Comparison of ENCODE assay signal across 9 mouse cellular contexts in the genomic region with DNA sequence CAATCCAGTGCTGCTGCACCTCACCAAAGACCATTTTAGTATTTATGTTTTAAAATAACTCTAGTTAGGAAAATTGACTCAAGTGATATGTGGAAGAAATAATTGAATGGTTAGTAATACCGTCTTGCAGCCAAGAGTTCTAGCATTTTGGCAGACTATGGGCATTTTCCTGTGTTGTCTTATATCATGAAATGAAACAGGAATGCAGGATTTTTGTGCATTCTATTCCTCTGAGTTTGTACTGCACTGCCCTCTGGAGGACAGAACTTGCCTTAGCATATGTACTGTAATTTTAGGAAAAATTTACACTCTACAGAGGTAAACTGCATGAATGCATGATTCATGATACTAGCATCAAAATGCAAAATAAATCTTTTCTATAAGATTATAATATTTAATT.
DNase-seq lines count a peak whose midpoint lies in the region; ATAC-seq and TF ChIP-seq lines count a peak whose summit lies in the region.
"Had no signal": no experiment of that assay in that cellular context is flagged by ENCODE, and none has a peak within 500 bp of the region (broad histone marks: within the 10 kb centered on the region; RNA-seq: fewer than 3 reads in every experiment).

No protein-coding gene starts in this region.

- H3K79me2 ChIP-seq in liver, adult 2 months (ENCODE audit: control insufficient read depth, insufficient read depth, low read length): no peaks in the 10 kb centered on the region

- no peak overlapping the region for H3K4me3 ChIP-seq in liver, adult 2 months (ENCODE audit: insufficient read depth, low read depth, low read length)
- no peak overlapping the region for H3K4me3 ChIP-seq in liver, embryonic 12.5 days
- H3K4me3 ChIP-seq in embryonic facial prominence, embryonic 14.5 days (ENCODE audit: low read depth, low read length): no peak overlapping the region
- H3K4me3 ChIP-seq: liver, embryonic 13.5 days had no signal

- 48% methylated on average over 1 of the region's 1 CpGs for WGBS in liver, adult 2 months
- WGBS in liver, embryonic 12.5 days (ENCODE audit: insufficient replicate concordance): 51% methylated on average over 1 of the region's 1 CpGs
- WGBS in embryonic facial prominence, embryonic 14.5 days: 23% methylated on average over 1 of the region's 1 CpGs

- no peak for ATAC-seq in liver, embryonic 12.5 days
- ATAC-seq in embryonic facial prominence, embryonic 14.5 days (ENCODE audit: low read depth): no peak

- H3K4me1 ChIP-seq in liver, adult 2 months (ENCODE audit: control insufficient read depth, insufficient read depth, low read length): no peaks in the 10 kb centered on the region
- no peaks in the 10 kb centered on the region for H3K4me1 ChIP-seq in liver, embryonic 12.5 days
- no peaks in the 10 kb centered on the region for H3K4me1 ChIP-seq in embryonic facial prominence, embryonic 14.5 days (ENCODE audit: control insufficient read depth, insufficient read depth, low read length)
- H3K4me1 ChIP-seq: liver, embryonic 13.5 days had no signal

- H3K4me2 ChIP-seq in liver, embryonic 12.5 days: no peak overlapping the region
- H3K4me2 ChIP-seq in embryonic facial prominence, embryonic 14.5 days (ENCODE audit: low read depth, low read length): no peak overlapping the region
- H3K4me2 ChIP-seq: liver, embryonic 13.5 days had no signal

- no peaks in the 10 kb centered on the region for H3K9me3 ChIP-seq in liver, embryonic 12.5 days (replicated peaks)
- no peaks in the 10 kb centered on the region for H3K9me3 ChIP-seq in embryonic facial prominence, embryonic 14.5 days (ENCODE audit: control insufficient read depth, low read length)
- H3K9me3 ChIP-seq: liver, embryonic 13.5 days had no signal

- H3K27ac ChIP-seq in liver, adult 2 months (replicated peaks; ENCODE audit: insufficient read depth, low read depth, low read length): no peak overlapping the region
- H3K27ac ChIP-seq in liver, embryonic 12.5 days: no peak overlapping the region
- H3K27ac ChIP-seq in embryonic facial prominence, embryonic 14.5 days (replicated peaks; ENCODE audit: low read depth, low read length): no peak overlapping the region
- H3K27ac ChIP-seq: liver, embryonic 13.5 days had no signal

- no peak overlapping the region for H3K9ac ChIP-seq in liver, adult 2 months (ENCODE audit: low read depth, low read length)
- no peak overlapping the region for H3K9ac ChIP-seq in liver, embryonic 12.5 days
- no peak overlapping the region for H3K9ac ChIP-seq in embryonic facial prominence, embryonic 14.5 days (ENCODE audit: low read depth, low read length)
- H3K9ac ChIP-seq: liver, embryonic 13.5 days had no signal

- no peak; the same call in 1 of the 2 replicates for TF ChIP-seq CTCF in liver, adult 2 months (IDR thresholded peaks at IDR 0.05; ENCODE audit: low read depth, low read length)

- peak; percentile 32 for DNase-seq in liver, adult 2 months (ENCODE audit: extremely low read depth, low read depth, low spot score)
- DNase-seq in adrenal gland, postnatal 25 days: peak; percentile 16
- DNase-seq in embryonic facial prominence, embryonic 14.5 days (ENCODE audit: low spot score): peak; percentile 88
- peak; percentile 21 for DNase-seq in kidney, postnatal 14 days
- DNase-seq in lung, postnatal 36 days: peak; percentile 32
- DNase-seq in telencephalon, adult 2 months (ENCODE audit: low read depth, low spot score): peak; percentile 65
- no peak for DNase-seq in ovary, adult 18-20 months (ENCODE audit: low spot score)
- DNase-seq: liver, embryonic 13.5 days had no signal

- H3K36me3 ChIP-seq in liver, adult 2 months (ENCODE audit: control insufficient read depth, insufficient read depth, low read length): no peaks in the 10 kb centered on the region
- H3K36me3 ChIP-seq in liver, embryonic 12.5 days: no peaks in the 10 kb centered on the region
- no peaks in the 10 kb centered on the region for H3K36me3 ChIP-seq in embryonic facial prominence, embryonic 14.5 days (ENCODE audit: control insufficient read depth, insufficient read depth, low read length)
- H3K36me3 ChIP-seq: liver, embryonic 13.5 days had no signal

- TF ChIP-seq POLR2A in liver, adult 2 months (IDR thresholded peaks at IDR 0.05; ENCODE audit: extremely low read depth, insufficient read depth, low read length): no peak

- H3K27me3 ChIP-seq in liver, adult 2 months (ENCODE audit: control insufficient read depth, insufficient read depth, low read length): no peaks in the 10 kb centered on the region
- H3K27me3 ChIP-seq in liver, embryonic 12.5 days (replicated peaks): no peaks in the 10 kb centered on the region
- H3K27me3 ChIP-seq in embryonic facial prominence, embryonic 14.5 days (replicated peaks; ENCODE audit: control insufficient read depth, insufficient read depth, low read length): no peaks in the 10 kb centered on the region
- H3K27me3 ChIP-seq: liver, embryonic 13.5 days had no signal
